Mouse (Mus musculus): ENCODE data around the gene Ripor3. TPM values are rescaled to one million over a fixed set of nuclear protein-coding genes. Genes with fewer than 3 reads are reported as not detected.

Gene Ripor3
- polyA plus RNA-seq, 2 experiments = 5.3 to 21.0 TPM

GRCm38 (mm10) chr2:167980391-167980790, 30.0 kb downstream of the Ripor3 start:
- Histone ChIP-seq H3K9ac (ENCODE audit: low read depth, low read length, severe bottlenecking) (no peak overlapping the region; the same call in 1 of the 2 replicates), H3K27ac (replicated peaks; ENCODE audit: low read depth, low read length) (no peak overlapping the region), H3K9me3 (ENCODE audit: control insufficient read depth, low read length) (no peaks in the 10 kb centered on the region), H3K36me3 (ENCODE audit: control insufficient read depth, insufficient read depth, low read length) (peaks cover 33% of the 10 kb centered on the region), H3K27me3 (ENCODE audit: control insufficient read depth, insufficient read depth, low read length) (no peaks in the 10 kb centered on the region), H3K4me2 (replicated peaks; ENCODE audit: low read depth, low read length, severe bottlenecking) (no peak overlapping the region), H3K4me1 (ENCODE audit: control insufficient read depth, insufficient read depth, low read length) (no peaks in the 10 kb centered on the region), H3K4me3 (replicated peaks; ENCODE audit: low read length) (no peak overlapping the region)
- TF ChIP-seq POLR2A (IDR thresholded peaks at IDR 0.05; ENCODE audit: borderline replicate concordance, extremely low read depth, insufficient read depth, insufficient read length) = no peak
- DNase-seq (ENCODE audit: low spot score) (no peak), ATAC-seq (ENCODE audit: low FRiP score, low read depth) (no peak)
- 81% methylated on average over 10 of the region's 10 CpGs for WGBS

- TF ChIP-seq POLR2A (IDR thresholded peaks at IDR 0.05; ENCODE audit: borderline replicate concordance, extremely low read depth, insufficient read depth, insufficient read length) = no peak
- Histone ChIP-seq H3K36me3 (ENCODE audit: control insufficient read depth, insufficient read depth, low read length) (peaks cover 55% of the 10 kb centered on the region), H3K9ac (ENCODE audit: low read depth, low read length, severe bottlenecking) (no peak overlapping the region), H3K9me3 (ENCODE audit: control insufficient read depth, low read length) (no peaks in the 10 kb centered on the region), H3K4me1 (ENCODE audit: control insufficient read depth, insufficient read depth, low read length) (no peaks in the 10 kb centered on the region), H3K4me2 (replicated peaks; ENCODE audit: low read depth, low read length, severe bottlenecking) (no peak overlapping the region), H3K4me3 (replicated peaks; ENCODE audit: low read length) (no peak overlapping the region), H3K27me3 (ENCODE audit: control insufficient read depth, insufficient read depth, low read length) (no peaks in the 10 kb centered on the region), H3K27ac (replicated peaks; ENCODE audit: low read depth, low read length) (no peak overlapping the region)
- ATAC-seq (ENCODE audit: low FRiP score, low read depth) (no peak), DNase-seq (ENCODE audit: low spot score) (no peak)
- WGBS = 94% methylated on average over 10 of the region's 10 CpGs
These were observed 32.1 kb downstream of the Ripor3 start for GRCm38 (mm10) chr2:167978271-167978670.

- ATAC-seq (ENCODE audit: low FRiP score, low read depth) (no peak), DNase-seq (ENCODE audit: low spot score) (no peak)
- Histone ChIP-seq H3K9ac (ENCODE audit: low read depth, low read length, severe bottlenecking) (no peak overlapping the region), H3K9me3 (ENCODE audit: control insufficient read depth, low read length) (no peaks in the 10 kb centered on the region), H3K4me1 (ENCODE audit: control insufficient read depth, insufficient read depth, low read length) (no peaks in the 10 kb centered on the region), H3K27me3 (ENCODE audit: control insufficient read depth, insufficient read depth, low read length) (no peaks in the 10 kb centered on the region), H3K4me2 (replicated peaks; ENCODE audit: low read depth, low read length, severe bottlenecking) (no peak overlapping the region), H3K36me3 (ENCODE audit: control insufficient read depth, insufficient read depth, low read length) (peaks cover 71% of the 10 kb centered on the region), H3K27ac (replicated peaks; ENCODE audit: low read depth, low read length) (no peak overlapping the region), H3K4me3 (replicated peaks; ENCODE audit: low read length) (no peak overlapping the region)
- TF ChIP-seq POLR2A (IDR thresholded peaks at IDR 0.05; ENCODE audit: borderline replicate concordance, extremely low read depth, insufficient read depth, insufficient read length) = no peak
- 90% methylated on average over 12 of the region's 12 CpGs for WGBS
These were observed 34.7 kb downstream of the Ripor3 start for GRCm38 (mm10) chr2:167975746-167976145.

DNA sequence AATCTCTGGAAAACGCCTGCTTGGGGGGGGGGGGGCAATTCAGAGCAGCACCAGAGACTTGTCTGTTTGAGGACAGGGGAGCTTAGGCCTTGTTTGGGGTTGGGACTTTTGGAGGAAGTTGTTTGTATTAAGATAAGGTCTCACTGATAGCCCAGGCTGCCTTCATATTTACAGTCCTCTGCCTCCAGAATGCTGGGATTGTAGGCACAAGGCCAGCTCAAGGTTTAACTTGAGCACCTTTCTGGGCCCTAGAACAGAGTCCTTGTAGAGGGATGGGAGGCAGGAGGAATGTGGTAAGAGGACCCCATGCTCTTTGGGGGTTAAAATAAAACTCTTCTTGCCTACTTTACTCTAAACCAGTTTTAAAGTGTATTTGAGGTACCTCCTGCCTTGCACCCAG, 37.6 kb downstream of the Ripor3 start:
- Histone ChIP-seq H3K36me3 (ENCODE audit: control insufficient read depth, insufficient read depth, low read length) (peaks cover 89% of the 10 kb centered on the region), H3K4me1 (ENCODE audit: control insufficient read depth, insufficient read depth, low read length) (no peaks in the 10 kb centered on the region), H3K27me3 (ENCODE audit: control insufficient read depth, insufficient read depth, low read length) (no peaks in the 10 kb centered on the region), H3K27ac (replicated peaks; ENCODE audit: low read depth, low read length) (no peak overlapping the region), H3K4me2 (replicated peaks; ENCODE audit: low read depth, low read length, severe bottlenecking) (no peak overlapping the region), H3K9me3 (ENCODE audit: control insufficient read depth, low read length) (no peaks in the 10 kb centered on the region), H3K4me3 (replicated peaks; ENCODE audit: low read length) (no peak overlapping the region), H3K9ac (ENCODE audit: low read depth, low read length, severe bottlenecking) (no peak overlapping the region)
- no peak for ATAC-seq (ENCODE audit: low FRiP score, low read depth)
- 33% methylated on average over 1 of the region's 1 CpGs for WGBS
- no peak for TF ChIP-seq POLR2A (IDR thresholded peaks at IDR 0.05; ENCODE audit: borderline replicate concordance, extremely low read depth, insufficient read depth, insufficient read length)
- no peak for DNase-seq (ENCODE audit: low spot score)

DNA sequence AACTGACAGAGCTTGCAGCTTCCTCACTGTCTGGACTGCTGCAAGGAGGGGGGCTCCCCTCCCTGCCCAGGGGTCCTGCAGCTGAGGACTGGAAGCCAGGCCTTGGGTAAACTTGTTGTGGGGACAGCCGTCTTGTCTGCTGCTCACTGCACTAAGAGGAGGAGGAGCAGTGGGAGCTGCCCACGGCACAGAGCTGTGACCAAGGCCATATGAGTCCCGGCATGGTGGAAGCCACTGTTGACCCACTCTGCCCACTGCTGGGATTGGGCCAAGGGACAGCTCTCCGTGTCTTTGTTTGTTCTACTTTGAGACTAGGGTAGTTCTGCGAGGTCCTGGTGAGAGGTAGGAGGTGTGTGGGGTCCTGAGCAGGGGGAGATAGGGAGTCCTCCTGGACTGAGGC, 38.3 kb downstream of the Ripor3 start:
- no peak overlapping the region for H3K4me2 ChIP-seq (replicated peaks; ENCODE audit: low read depth, low read length, severe bottlenecking)

More for the DNA sequence above, 38.3 kb downstream of the Ripor3 start:
- DNase-seq (ENCODE audit: low spot score) = no peak
- Histone ChIP-seq H3K36me3 (ENCODE audit: control insufficient read depth, insufficient read depth, low read length) (peaks cover 88% of the 10 kb centered on the region), H3K27ac (replicated peaks; ENCODE audit: low read depth, low read length) (no peak overlapping the region), H3K9me3 (ENCODE audit: control insufficient read depth, low read length) (no peaks in the 10 kb centered on the region), H3K4me3 (replicated peaks; ENCODE audit: low read length) (no peak overlapping the region), H3K27me3 (ENCODE audit: control insufficient read depth, insufficient read depth, low read length) (no peaks in the 10 kb centered on the region), H3K9ac (ENCODE audit: low read depth, low read length, severe bottlenecking) (no peak overlapping the region), H3K4me1 (ENCODE audit: control insufficient read depth, insufficient read depth, low read length) (no peaks in the 10 kb centered on the region)
- WGBS = 76% methylated on average over 4 of the region's 5 CpGs
- no peak for TF ChIP-seq POLR2A (IDR thresholded peaks at IDR 0.05; ENCODE audit: borderline replicate concordance, extremely low read depth, insufficient read depth, insufficient read length)
- ATAC-seq (ENCODE audit: low FRiP score, low read depth) = no peak

Measured in limb, embryonic 14.5 days (tissue).